Mouse (Mus musculus) forebrain, embryonic 16.5 days (tissue): ENCODE data around the gene Thsd7b. TPM values are rescaled to one million over a fixed set of nuclear protein-coding genes. Genes with fewer than 3 reads are reported as not detected.

Experiments used
- ATAC-seq: fragments of 200-750 bp; cut with Nextera tagmentation; 2 replicates; pipeline ENCODE4 v1.8.0; 2017; ENCODE audit warnings: mild to moderate bottlenecking, moderate library complexity
- H3K27ac ChIP-seq: fragments of 300-500 bp; sonication (generic); 2 replicates; pipeline ENCODE4 v1.5.1; 2014; ENCODE audit warnings: low read length, control low read depth
- H3K27me3 ChIP-seq: fragments of 300-500 bp; sonication (generic); replicated peaks from 2 replicates; pipeline ENCODE4 v1.6.1; 2014; ENCODE audit warnings: low read length; ENCODE audit not compliant: control insufficient read depth, insufficient read depth
- H3K36me3 ChIP-seq: fragments of 300-500 bp; sonication (generic); 2 replicates; pipeline ENCODE4 v1.6.1; 2014; ENCODE audit not compliant: control insufficient read depth, insufficient read depth
- H3K4me1 ChIP-seq: fragments of 300-500 bp; sonication (generic); replicated peaks from 2 replicates; pipeline ENCODE4 v1.6.1; 2014; ENCODE audit warnings: low read length; ENCODE audit not compliant: control insufficient read depth, insufficient read depth
- H3K4me2 ChIP-seq: fragments of 300-500 bp; sonication (generic); 2 replicates; pipeline ENCODE4 v1.6.1; 2014; ENCODE audit warnings: mild to moderate bottlenecking, low read length, control low read depth
- H3K4me3 ChIP-seq: fragments of 300-500 bp; sonication (generic); replicated peaks from 2 replicates; pipeline ENCODE4 v1.5.1; 2014; ENCODE audit warnings: mild to moderate bottlenecking, low read length, control low read depth
- H3K9ac ChIP-seq: fragments of 300-500 bp; sonication (generic); replicated peaks from 2 replicates; pipeline ENCODE4 v1.6.1; 2014; ENCODE audit warnings: low read depth, low read length, control low read depth
- H3K9me3 ChIP-seq: fragments of 300-500 bp; sonication (generic); 2 replicates; pipeline ENCODE4 v1.6.1; 2016; ENCODE audit warnings: low read length; ENCODE audit not compliant: control insufficient read depth
- WGBS: fragments of 180-500 bp; shearing (Covaris S2); extraction: QIAGEN DNeasy Blood & Tissue Kit; methylation state at CpG from one replicate; pipeline ENCODE4 v1.1.7; 2014; 5-methylcytosine and 5-hydroxymethylcytosine counted together
- polyA plus RNA-seq: library from polyadenylated mRNA; unstranded; fragments of >200 nt; fragmentation: Nextera tagmentation; extraction: Ambion mirVana; gene quantifications from 2 replicates; pipeline ENCODE4 v1.2.1, GENCODE M21; 2015

Thsd7b gene
- polyA plus RNA-seq, 1 experiment from 2014 or later = 9.5 TPM

DNA sequence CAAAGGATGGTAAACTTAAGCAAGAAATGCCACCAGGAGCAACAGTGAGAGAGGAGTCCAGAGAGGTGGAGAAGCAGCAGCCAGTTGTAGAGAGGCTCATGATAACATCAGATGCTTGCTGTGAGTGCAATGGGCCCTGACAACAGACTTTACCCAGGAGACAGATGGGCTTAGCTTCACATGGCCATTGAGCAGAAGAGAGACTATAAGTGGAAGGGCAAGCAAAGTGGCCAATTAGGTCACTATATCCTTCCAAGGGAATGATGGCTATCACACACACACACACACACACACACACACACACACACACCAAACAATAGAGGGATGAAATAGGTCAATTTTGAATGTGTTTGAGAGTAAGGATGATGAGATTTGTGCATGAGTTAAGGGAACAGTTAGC is 565.4 kb downstream of the Thsd7b start:
- H3K36me3 ChIP-seq = no peaks in the 10 kb centered on the region
- H3K9me3 ChIP-seq = no peaks in the 10 kb centered on the region
- H3K4me1 ChIP-seq = no peaks in the 10 kb centered on the region
- no peak for ATAC-seq
- no peak overlapping the region for H3K27ac ChIP-seq
- H3K27me3 ChIP-seq = no peaks in the 10 kb centered on the region
- no peak overlapping the region for H3K9ac ChIP-seq
- no peak overlapping the region for H3K4me3 ChIP-seq
- no peak overlapping the region for H3K4me2 ChIP-seq

DNA sequence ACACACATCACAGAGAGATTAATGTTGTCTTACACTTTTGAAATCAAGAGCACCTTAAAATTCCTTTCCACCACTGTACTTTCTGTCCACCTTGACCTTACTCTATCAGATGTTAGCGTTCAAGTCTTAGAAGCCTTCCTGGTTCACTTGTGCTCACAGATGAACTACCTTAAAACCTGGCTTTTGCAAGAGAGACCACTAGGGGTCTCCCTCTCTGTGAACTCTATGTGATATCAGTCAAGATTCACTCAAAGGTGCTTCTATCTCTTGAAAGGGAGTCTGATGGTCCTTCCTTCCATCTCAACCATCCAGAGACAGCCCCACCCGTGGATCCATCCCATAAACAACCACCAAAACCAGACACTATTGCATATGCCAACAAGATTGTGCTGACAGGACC is 570.3 kb downstream of the Thsd7b start:
- H3K36me3 ChIP-seq = no peaks in the 10 kb centered on the region
- no peak overlapping the region for H3K27ac ChIP-seq
- no peak for ATAC-seq

DNA sequence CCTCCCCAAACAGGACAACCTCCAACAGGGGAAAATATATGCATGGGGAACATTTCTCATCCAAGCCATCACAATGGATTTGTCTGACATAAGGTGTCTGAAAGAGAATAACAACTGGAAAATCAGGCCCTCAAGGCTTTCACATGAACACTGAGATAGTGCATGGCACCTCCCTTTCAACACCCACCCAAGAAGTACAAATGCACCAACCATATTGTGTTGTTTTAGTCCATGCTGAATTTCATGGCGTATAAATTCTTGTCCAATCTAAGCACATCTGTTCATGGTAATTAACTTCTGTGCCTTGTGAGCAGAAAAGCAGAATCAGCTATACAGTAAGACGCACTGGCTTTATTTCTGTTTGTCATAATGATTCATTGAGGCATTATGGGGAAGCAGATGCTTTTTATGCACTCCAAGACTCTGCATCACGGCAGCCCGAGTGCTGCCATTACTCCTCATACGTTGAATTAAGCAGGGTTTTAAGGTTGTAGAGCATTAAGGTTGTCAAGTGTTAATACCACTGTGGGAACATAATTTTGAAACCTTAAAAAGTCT is 577.0 kb downstream of the Thsd7b start:
- Histone ChIP-seq H3K4me2 (no peak overlapping the region), H3K9ac (no peak overlapping the region), H3K4me1 (no peaks in the 10 kb centered on the region), H3K27me3 (no peaks in the 10 kb centered on the region), H3K36me3 (no peaks in the 10 kb centered on the region), H3K4me3 (no peak overlapping the region), H3K9me3 (no peaks in the 10 kb centered on the region), H3K27ac (no peak overlapping the region; the same call in 1 of the 2 replicates)
- peak; percentile 66 for ATAC-seq
- 66% methylated on average over 5 of the region's 5 CpGs for WGBS

More for the DNA sequence above, 570.3 kb downstream of the Thsd7b start:
- Histone ChIP-seq H3K4me3 (no peak overlapping the region), H3K4me2 (no peak overlapping the region), H3K9ac (no peak overlapping the region), H3K9me3 (no peaks in the 10 kb centered on the region), H3K4me1 (no peaks in the 10 kb centered on the region), H3K27me3 (no peaks in the 10 kb centered on the region)
- WGBS = 59% methylated on average over 2 of the region's 2 CpGs

DNA sequence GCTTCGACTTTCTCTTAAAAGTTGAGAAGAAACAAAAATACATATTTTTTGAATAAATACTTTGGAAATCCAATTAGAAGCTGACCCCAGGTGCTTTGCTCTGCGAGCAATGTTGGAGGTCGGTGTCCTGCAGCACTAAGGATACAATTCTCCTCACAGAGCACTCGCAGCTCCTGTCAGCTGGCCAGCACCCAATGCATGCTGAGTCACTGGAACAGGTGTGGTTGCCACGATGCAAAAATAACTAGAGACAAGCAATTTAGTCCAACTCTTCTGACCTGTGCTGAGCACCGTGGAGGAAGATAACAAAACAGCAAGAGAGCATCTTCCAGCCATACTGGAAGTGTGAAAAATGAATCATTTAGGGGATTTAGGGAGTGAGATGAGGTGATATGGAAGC is 594.6 kb downstream of the Thsd7b start:
- Histone ChIP-seq H3K4me3 (no peak overlapping the region), H3K27me3 (no peaks in the 10 kb centered on the region), H3K27ac (no peak overlapping the region), H3K9me3 (no peaks in the 10 kb centered on the region), H3K36me3 (no peaks in the 10 kb centered on the region), H3K4me2 (no peak overlapping the region), H3K4me1 (no peaks in the 10 kb centered on the region), H3K9ac (no peak overlapping the region)
- ATAC-seq = no peak
- 72% methylated on average over 6 of the region's 6 CpGs for WGBS

DNA sequence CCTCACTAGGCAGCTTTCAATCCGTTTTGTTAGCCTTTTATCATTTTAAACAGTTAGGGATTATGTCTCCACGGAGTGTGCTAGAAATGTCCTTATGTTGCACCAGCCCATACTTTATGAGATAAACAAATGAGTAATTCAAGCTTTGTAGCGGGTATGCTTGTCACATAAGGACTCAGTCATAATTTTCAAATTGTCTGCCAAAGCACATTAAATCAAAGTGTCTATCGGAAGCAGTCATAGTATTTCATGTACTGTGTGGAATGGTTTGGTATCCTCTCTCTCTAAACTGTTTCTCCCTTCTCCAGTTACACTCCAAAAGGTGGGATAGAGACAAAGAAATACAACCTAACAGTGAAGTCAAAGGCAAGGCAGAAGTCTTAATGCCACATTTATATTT is 601.3 kb downstream of the Thsd7b start:
- WGBS = 47% methylated on average over 4 of the region's 4 CpGs
- H3K4me2 ChIP-seq = no peak overlapping the region
- H3K36me3 ChIP-seq = no peaks in the 10 kb centered on the region
- no peaks in the 10 kb centered on the region for H3K4me1 ChIP-seq
- ATAC-seq = peak; percentile 52
- no peaks in the 10 kb centered on the region for H3K27me3 ChIP-seq
- H3K9ac ChIP-seq = no peak overlapping the region
- H3K4me3 ChIP-seq = no peak overlapping the region
- no peak overlapping the region for H3K27ac ChIP-seq
- H3K9me3 ChIP-seq = no peaks in the 10 kb centered on the region

DNA sequence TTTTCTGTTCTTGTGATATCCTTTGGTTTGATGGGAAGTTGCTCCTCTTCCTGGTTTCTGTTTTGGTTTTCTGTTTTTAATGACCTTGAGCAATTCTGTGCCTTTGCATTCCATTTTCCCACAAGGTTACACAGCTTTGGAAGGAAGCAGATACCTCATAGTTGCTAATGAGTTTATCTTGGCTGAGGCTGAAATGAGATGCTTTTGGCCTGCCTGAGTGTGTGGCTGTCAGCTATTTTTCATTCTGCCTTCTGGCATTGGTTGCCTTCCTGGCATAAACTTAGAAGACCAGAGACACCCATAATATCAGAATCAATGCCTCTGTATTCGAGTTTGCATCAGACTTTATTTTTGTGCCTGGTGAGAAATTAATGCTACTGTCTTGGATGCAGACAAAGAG is 614.8 kb downstream of the Thsd7b start:
- Histone ChIP-seq H3K27me3 (no peaks in the 10 kb centered on the region), H3K9me3 (no peaks in the 10 kb centered on the region), H3K9ac (no peak overlapping the region), H3K27ac (no peak overlapping the region), H3K36me3 (no peaks in the 10 kb centered on the region), H3K4me2 (no peak overlapping the region), H3K4me3 (no peak overlapping the region), H3K4me1 (0 out of 2 replicates have a peak, but pooled peaks cover 3% of the 10 kb centered on the region)
- ATAC-seq = peak; percentile 81
- WGBS = 41% methylated on average over 1 of the region's 1 CpGs

DNA sequence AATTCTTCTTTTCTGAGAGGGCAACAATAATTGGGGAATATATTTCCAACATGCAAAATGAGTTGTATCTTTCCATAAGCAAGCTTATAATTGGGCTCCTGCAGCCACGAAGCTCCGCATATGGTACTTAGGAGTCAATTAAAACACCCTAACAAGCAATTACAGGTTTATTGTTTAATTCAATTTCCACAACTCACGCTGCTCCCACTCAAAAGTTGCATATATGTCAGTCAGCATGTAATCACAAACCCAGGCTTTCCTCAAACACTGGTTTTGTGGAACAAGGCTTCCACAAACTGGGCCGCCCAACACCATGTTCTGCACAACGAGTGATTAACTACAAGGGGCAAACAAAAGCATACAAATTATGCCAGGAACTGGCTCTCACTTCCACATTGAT is 625.0 kb downstream of the Thsd7b start:
- Histone ChIP-seq H3K27me3 (no peaks in the 10 kb centered on the region), H3K4me1 (no peaks in the 10 kb centered on the region), H3K9me3 (no peaks in the 10 kb centered on the region), H3K27ac (no peak overlapping the region), H3K36me3 (no peaks in the 10 kb centered on the region), H3K9ac (no peak overlapping the region), H3K4me2 (no peak overlapping the region), H3K4me3 (no peak overlapping the region)
- 33% methylated on average over 5 of the region's 5 CpGs for WGBS
- ATAC-seq = no peak; the same call in 1 of the 2 replicates

DNA sequence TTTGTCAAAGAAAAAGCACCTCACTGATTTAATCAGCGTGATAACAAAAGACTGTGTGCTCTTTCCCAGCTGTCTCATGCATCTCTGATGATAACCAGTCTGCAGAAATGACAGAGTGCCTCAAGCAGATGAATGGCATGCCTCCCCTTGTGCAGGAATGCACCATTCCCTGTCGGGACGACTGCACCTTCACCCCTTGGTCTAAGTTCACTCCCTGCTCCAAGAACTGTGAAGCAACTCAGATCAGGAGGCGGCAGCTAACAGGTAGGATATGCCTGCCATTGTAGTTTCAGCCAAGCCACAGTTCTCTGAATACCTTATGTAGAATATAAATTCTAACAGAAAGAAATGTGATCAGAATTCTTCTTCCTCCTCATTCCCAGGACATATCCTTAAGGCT is 642.4 kb downstream of the Thsd7b start:
- WGBS = 45% methylated on average over 4 of the region's 4 CpGs
- no peak for ATAC-seq
- H3K36me3 ChIP-seq = no peaks in the 10 kb centered on the region

DNA sequence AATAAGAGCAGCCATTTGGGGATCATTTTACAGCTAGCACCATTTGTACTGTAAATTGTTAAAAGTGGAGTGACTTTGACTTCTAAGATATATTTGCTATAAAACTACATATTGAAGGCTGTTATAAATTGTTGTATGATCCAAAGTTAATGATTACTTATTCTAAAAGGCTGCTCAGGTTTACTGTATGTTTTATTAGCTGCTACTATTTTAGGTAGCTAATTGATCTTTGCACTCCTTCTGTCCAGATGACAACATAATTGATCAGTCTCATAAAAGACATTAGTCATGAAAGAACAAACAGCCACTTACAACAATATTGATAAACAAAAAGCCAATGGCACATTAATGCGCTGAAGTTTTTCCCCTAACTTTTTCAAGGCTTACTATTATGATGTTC is 644.5 kb downstream of the Thsd7b start:
- Histone ChIP-seq H3K4me3 (no peak overlapping the region), H3K27ac (no peak overlapping the region), H3K36me3 (no peaks in the 10 kb centered on the region), H3K9me3 (no peaks in the 10 kb centered on the region), H3K27me3 (no peaks in the 10 kb centered on the region), H3K4me1 (no peaks in the 10 kb centered on the region), H3K4me2 (no peak overlapping the region), H3K9ac (no peak overlapping the region)
- 91% methylated on average over 1 of the region's 1 CpGs for WGBS
- ATAC-seq = no peak

More for the DNA sequence above, 642.4 kb downstream of the Thsd7b start:
- H3K4me1 ChIP-seq = no peaks in the 10 kb centered on the region
- no peak overlapping the region for H3K4me3 ChIP-seq
- no peak overlapping the region for H3K9ac ChIP-seq
- no peaks in the 10 kb centered on the region for H3K27me3 ChIP-seq
- no peak overlapping the region for H3K4me2 ChIP-seq
- H3K27ac ChIP-seq = no peak overlapping the region
- H3K9me3 ChIP-seq = no peaks in the 10 kb centered on the region

DNA sequence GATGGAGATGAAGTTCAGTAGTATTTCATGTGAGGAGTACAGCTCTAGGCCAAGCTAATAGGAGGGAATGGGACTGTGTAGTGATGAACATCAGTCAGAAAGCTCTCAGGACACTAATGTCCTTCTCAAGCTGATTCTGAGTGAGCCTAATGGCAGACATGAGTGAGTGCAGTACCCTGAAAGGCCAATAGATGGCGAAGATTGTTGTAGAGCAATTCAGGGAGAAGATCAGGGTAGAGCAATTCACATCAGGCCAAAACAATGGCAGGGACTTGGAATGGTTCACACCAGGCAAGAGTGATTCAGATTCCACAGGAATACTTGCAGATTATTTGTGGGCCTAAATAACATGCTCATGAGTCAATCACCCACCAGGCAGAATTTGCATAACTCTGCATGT is 646.3 kb downstream of the Thsd7b start:
- WGBS = 68% methylated on average over 1 of the region's 1 CpGs

More for the DNA sequence above, 646.3 kb downstream of the Thsd7b start:
- ATAC-seq = no peak
- no peak overlapping the region for H3K27ac ChIP-seq
- H3K9ac ChIP-seq = no peak overlapping the region
- no peaks in the 10 kb centered on the region for H3K36me3 ChIP-seq
- H3K4me3 ChIP-seq = no peak overlapping the region
- H3K9me3 ChIP-seq = no peaks in the 10 kb centered on the region
- no peaks in the 10 kb centered on the region for H3K4me1 ChIP-seq
- no peaks in the 10 kb centered on the region for H3K27me3 ChIP-seq
- H3K4me2 ChIP-seq = no peak overlapping the region
